Mouse (Mus musculus) brain, embryonic 18.5 days (tissue): Measurements from ENCODE around the gene Olfr974.
"Not testable (repeated sequence)": the region's sequence is repeated elsewhere in the genome, so short reads cannot be mapped to it uniquely, and the experiment has no call there.

Experiments used
- DNase-seq: peaks from one replicate; pipeline ENCODE4 v3.0.0-alpha.2; 2012; ENCODE audit warnings: low read depth, low spot score

The Olfr974 gene

DNA sequence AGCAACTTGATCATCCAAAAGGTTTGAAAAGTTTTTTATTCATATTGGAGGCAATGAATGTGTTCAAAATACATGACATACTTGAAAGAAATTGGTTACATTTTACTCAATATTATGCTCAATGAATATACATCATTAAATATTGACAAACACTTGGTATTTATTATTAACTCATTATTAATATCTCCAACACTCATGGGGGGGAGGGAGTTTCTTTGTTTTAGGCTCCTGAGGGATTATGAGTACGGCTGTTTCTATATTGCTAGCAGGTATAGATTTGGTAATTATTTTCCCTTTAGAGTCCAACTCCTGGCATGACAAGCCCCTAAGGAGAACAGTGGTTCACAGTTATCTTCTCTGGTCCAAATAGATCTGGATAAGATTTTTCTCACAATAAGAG lies at the start of gene Olfr974:
Olfr974 (plus strand) TSS at position 301 of the 400 bp plus-strand sequence.
- no peak for DNase-seq

- no peak for DNase-seq
Measured at GRCm38 (mm10) chr9:39905106-39905505, 32.2 kb upstream of the Olfr974 start.

GRCm38 (mm10) chr9:39907036-39907435 lies 30.3 kb upstream of the Olfr974 start, which contains the start of gene Olfr229:
Gene Olfr229, plus strand, starts transcription at chr9:39907336.
- no peak for DNase-seq

- no peak for DNase-seq
Measured at GRCm38 (mm10) chr9:39909939-39910338, 27.4 kb upstream of the Olfr974 start.

GRCm38 (mm10) chr9:39927975-39928836 lies 9.1 kb upstream of the Olfr974 start:
- not testable (repeated sequence) for DNase-seq

DNA sequence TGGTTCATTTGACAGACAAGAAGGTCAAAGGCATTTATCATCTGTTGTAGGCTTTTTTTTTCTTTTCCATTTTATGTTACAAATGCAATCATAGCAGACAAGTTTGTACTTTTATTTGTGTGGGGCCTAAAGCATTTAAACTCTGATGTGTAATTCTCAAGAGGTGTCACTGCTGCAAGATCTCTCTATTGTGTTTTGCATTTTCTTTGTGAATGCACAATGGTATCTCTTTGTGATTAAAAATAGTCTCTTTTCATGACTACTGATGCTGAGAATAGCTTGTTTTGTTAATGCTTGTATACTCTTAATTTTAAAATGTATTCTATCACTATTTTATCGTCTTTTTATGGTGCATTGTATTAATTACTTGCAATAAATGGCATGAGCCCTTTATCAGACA lies 8.5 kb upstream of the Olfr974 start:
- DNase-seq: not testable (repeated sequence)

DNA sequence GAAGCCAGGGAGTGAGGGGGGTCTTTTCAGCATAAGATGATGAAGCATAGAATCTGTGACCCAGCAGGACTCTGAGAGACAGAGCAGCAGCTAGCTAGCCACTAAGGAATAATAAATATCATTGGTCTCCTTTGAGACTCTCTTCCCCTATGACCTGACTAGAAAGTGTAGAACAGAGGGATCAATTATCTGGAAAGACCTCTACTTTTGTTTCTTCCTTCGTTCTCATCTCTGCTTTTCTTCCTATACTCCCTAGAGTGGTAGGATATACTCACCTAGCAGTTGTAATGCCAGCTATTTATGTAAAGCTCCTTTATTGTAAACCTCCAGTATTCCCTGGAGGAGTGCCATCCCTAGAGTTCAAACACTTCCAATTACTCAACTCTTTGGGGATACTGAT lies 14.6 kb downstream of the Olfr974 start, which contains the start of gene Olfr975:
Olfr975 (minus strand) TSS at position 101 of the 400 bp plus-strand sequence.
- DNase-seq: no peak

DNA sequence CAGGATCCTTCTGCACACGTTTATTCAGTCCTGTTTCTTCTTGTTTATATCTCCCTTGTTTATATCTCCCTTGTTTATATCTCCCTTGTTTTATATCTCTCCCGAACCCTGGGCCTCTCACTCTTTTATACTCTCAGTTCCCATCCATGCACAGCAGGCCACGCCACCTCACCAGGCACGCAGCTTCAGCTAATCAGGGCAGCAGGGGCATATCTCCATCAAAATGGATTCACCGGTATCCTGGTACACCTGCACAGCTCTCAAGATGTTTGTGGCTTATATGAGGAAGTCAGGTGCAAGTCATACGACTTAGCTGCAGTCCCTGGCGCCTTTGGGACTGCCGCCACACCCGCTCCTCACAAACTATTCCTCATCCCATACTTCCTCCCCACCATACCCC lies 23.7 kb downstream of the Olfr974 start, which contains the start of gene Olfr976:
Olfr976 (minus strand) TSS at position 101 of the 400 bp plus-strand sequence.
- DNase-seq: not testable (repeated sequence)

DNA sequence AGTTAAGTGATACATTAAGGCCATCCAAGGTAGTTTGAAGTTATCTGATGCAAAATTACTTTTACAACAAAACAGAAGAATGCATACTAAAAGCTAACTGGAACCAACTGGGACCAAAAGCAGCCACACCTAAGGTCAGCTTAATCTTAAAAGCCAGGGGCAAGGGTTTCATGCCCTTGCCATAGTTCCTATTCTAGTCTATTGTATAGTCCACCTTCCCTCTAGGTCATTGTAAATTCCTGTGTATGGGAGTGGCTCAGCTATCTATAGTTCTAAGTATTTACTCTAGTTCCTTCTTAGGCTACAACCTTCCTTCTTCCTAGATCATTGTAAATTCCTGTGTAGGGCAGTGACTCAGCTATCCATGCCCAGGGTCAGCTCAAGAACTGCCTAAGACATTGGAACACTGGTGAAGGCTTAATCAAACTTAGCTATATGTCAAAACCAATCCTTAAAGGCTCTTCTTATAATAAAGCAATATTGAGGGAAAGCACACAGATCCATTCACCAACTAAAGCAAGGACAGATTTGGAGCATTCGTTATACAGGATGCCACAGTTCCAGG lies 39.4 kb downstream of the Olfr974 start:
- DNase-seq: not testable (repeated sequence)

DNA sequence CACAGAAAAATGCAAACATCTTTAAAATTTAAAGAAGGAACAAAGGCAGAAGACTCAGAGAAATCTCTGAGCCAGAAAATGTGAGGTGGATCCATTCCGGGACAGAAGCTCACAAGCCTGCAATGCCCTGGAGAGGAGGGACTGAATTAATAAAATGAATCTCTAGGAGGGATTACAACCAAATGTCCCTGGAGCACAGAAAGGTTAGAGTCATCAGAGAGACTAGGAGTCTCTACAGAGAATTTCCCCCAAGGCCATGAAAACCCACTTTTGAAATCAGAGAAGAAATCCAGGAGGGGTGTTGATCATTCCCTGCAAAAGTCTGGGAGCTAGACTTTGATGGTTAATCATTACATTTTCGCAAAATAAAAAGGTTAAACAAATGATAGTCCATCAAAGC lies 54.5 kb downstream of the Olfr974 start, which contains the start of gene Olfr978:
Olfr978 (plus strand) TSS at position 301 of the 400 bp plus-strand sequence.
- DNase-seq: no peak
